Mouse (Mus musculus): ENCODE measurements at regions not wholly inside any gene's neighbourhood (a gene's known extent, or its start where the extent isn't known, plus 50 kb on each side); places are given as distances from the start of the nearest gene placed in this dataset.

DNA sequence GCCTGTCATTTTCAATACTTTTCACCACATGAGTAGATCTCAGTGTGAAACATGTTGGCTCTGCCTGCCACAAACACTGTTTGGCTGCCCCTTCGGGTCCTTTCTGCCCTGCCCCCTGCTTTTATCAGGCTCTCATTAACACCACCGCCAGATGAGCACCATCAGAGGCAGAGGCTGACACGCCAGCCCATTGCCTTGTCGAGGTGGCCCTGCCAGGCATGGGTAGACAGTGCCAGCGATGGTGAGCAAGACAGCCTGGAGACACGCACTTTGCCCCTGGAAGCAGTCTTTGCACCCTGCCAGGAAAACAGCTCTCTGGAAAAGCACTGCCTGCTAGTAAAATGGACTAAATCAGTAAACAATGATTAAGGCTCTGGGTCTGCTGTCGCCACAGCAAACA lies 158.2 kb downstream of the Gm10295 start:
- TF ChIP-seq MAX (IDR thresholded peaks at IDR 0.05; ENCODE audit: low read depth), result no peak
- TF ChIP-seq CEBPB (IDR thresholded peaks at IDR 0.05; ENCODE audit: insufficient read depth, poor library complexity, severe bottlenecking), result no peak
- no peak for TF ChIP-seq POLR2A (IDR thresholded peaks at IDR 0.05; ENCODE audit: insufficient read length, low read depth)
